Mouse (Mus musculus): ENCODE measurements at regions not wholly inside any gene's neighbourhood (a gene's known extent, or its start where the extent isn't known, plus 50 kb on each side); places are given as distances from the start of the nearest gene placed in this dataset.
A peak's percentile ranks its signal among the peaks of the same experiment; 100 is the strongest.

- no peak overlapping the region for H3K27ac ChIP-seq (ENCODE audit: low read depth)
- H3K4me2 ChIP-seq (ENCODE audit: low read depth, low read length) = no peak overlapping the region
- no peaks in the 10 kb centered on the region for H3K27me3 ChIP-seq (ENCODE audit: control insufficient read depth, insufficient read depth, low read length)
- H3K4me1 ChIP-seq (ENCODE audit: control insufficient read depth, insufficient read depth) = peaks cover 7% of the 10 kb centered on the region; the same call in 1 of the 2 replicates
- WGBS = 77% methylated on average over 9 of the region's 9 CpGs
- no peak overlapping the region for H3K4me3 ChIP-seq (ENCODE audit: low read depth, low read length)
- no peak overlapping the region for H3K9ac ChIP-seq (replicated peaks; ENCODE audit: low read depth, low read length)
- ATAC-seq (ENCODE audit: insufficient read depth, low read depth) (no peak), DNase-seq (ENCODE audit: low spot score) (no peak)
- H3K36me3 ChIP-seq (replicated peaks; ENCODE audit: control insufficient read depth, insufficient read depth, low read length) = no peaks in the 10 kb centered on the region
- no peak for TF ChIP-seq EP300 (IDR thresholded peaks at IDR 0.05; ENCODE audit: low read depth)
- TF ChIP-seq CTCF (IDR thresholded peaks at IDR 0.05; ENCODE audit: low read depth) = no peak
- H3K9me3 ChIP-seq (replicated peaks; ENCODE audit: control insufficient read depth, low read length) = no peaks in the 10 kb centered on the region
These were observed 321.5 kb upstream of the Zeb2 start for GRCm38 (mm10) chr2:45438739-45439138.

GRCm38 (mm10) chr2:45435261-45435980 is 318.2 kb upstream of the Zeb2 start:
- H3K9me3 ChIP-seq (replicated peaks; ENCODE audit: control insufficient read depth, low read length) = no peaks in the 10 kb centered on the region
- 66% methylated on average over 6 of the region's 6 CpGs for WGBS
- TF ChIP-seq CTCF (IDR thresholded peaks at IDR 0.05; ENCODE audit: low read depth) = no peak
- TF ChIP-seq EP300 (IDR thresholded peaks at IDR 0.05; ENCODE audit: low read depth) = no peak
- ATAC-seq (ENCODE audit: insufficient read depth, low read depth) (peak; percentile 67), DNase-seq (ENCODE audit: low spot score) (peak; percentile 18)
- H3K4me3 ChIP-seq (ENCODE audit: low read depth, low read length) = no peak overlapping the region
- H3K4me2 ChIP-seq (ENCODE audit: low read depth, low read length) = no peak overlapping the region
- no peaks in the 10 kb centered on the region for H3K27me3 ChIP-seq (ENCODE audit: control insufficient read depth, insufficient read depth, low read length)
- peaks cover 7% of the 10 kb centered on the region; the same call in 1 of the 2 replicates for H3K4me1 ChIP-seq (ENCODE audit: control insufficient read depth, insufficient read depth)
- H3K36me3 ChIP-seq (replicated peaks; ENCODE audit: control insufficient read depth, insufficient read depth, low read length) = no peaks in the 10 kb centered on the region
- H3K9ac ChIP-seq (replicated peaks; ENCODE audit: low read depth, low read length) = no peak overlapping the region
- H3K27ac ChIP-seq (ENCODE audit: low read depth) = no peak overlapping the region

- Histone ChIP-seq H3K4me1 (ENCODE audit: control insufficient read depth, insufficient read depth) (peaks cover 7% of the 10 kb centered on the region; the same call in 1 of the 2 replicates), H3K4me3 (ENCODE audit: low read depth, low read length) (no peak overlapping the region), H3K27me3 (ENCODE audit: control insufficient read depth, insufficient read depth, low read length) (no peaks in the 10 kb centered on the region), H3K27ac (ENCODE audit: low read depth) (no peak overlapping the region), H3K4me2 (ENCODE audit: low read depth, low read length) (no peak overlapping the region), H3K9me3 (replicated peaks; ENCODE audit: control insufficient read depth, low read length) (no peaks in the 10 kb centered on the region), H3K36me3 (replicated peaks; ENCODE audit: control insufficient read depth, insufficient read depth, low read length) (no peaks in the 10 kb centered on the region), H3K9ac (replicated peaks; ENCODE audit: low read depth, low read length) (no peak overlapping the region)
- DNase-seq (ENCODE audit: low spot score) (no peak), ATAC-seq (ENCODE audit: insufficient read depth, low read depth) (no peak)
- 88% methylated on average over 5 of the region's 5 CpGs for WGBS
- no peak for TF ChIP-seq EP300 (IDR thresholded peaks at IDR 0.05; ENCODE audit: low read depth)
- TF ChIP-seq CTCF (IDR thresholded peaks at IDR 0.05; ENCODE audit: low read depth) = no peak
These were observed 317.6 kb upstream of the Zeb2 start for GRCm38 (mm10) chr2:45434789-45435188.

- 79% methylated on average over 1 of the region's 1 CpGs for whole genome bisulfite sequencing
- no peaks in the 10 kb centered on the region for H3K27me3 ChIP-seq (ENCODE audit: control insufficient read depth, insufficient read depth, low read length)
- no peak overlapping the region for H3K9ac ChIP-seq (replicated peaks; ENCODE audit: low read depth, low read length)
- H3K9me3 ChIP-seq (replicated peaks; ENCODE audit: control insufficient read depth, low read length) = no peaks in the 10 kb centered on the region
- TF ChIP-seq CTCF (IDR thresholded peaks at IDR 0.05; ENCODE audit: low read depth) (no peak), EP300 (IDR thresholded peaks at IDR 0.05; ENCODE audit: low read depth) (no peak)
- DNase-seq (ENCODE audit: low spot score) (no peak), ATAC-seq (ENCODE audit: insufficient read depth, low read depth) (no peak)
- H3K4me3 ChIP-seq (ENCODE audit: low read depth, low read length) = no peak overlapping the region
- peaks cover 7% of the 10 kb centered on the region; the same call in 1 of the 2 replicates for H3K4me1 ChIP-seq (ENCODE audit: control insufficient read depth, insufficient read depth)
- H3K36me3 ChIP-seq (replicated peaks; ENCODE audit: control insufficient read depth, insufficient read depth, low read length) = no peaks in the 10 kb centered on the region
- H3K4me2 ChIP-seq (ENCODE audit: low read depth, low read length) = no peak overlapping the region
- H3K27ac ChIP-seq (ENCODE audit: low read depth) = no peak overlapping the region
These were observed 317.0 kb upstream of the Zeb2 start for GRCm38 (mm10) chr2:45434169-45434568.

- Histone ChIP-seq H3K9ac (replicated peaks; ENCODE audit: low read depth, low read length) (no peak overlapping the region), H3K27me3 (ENCODE audit: control insufficient read depth, insufficient read depth, low read length) (no peaks in the 10 kb centered on the region), H3K36me3 (replicated peaks; ENCODE audit: control insufficient read depth, insufficient read depth, low read length) (no peaks in the 10 kb centered on the region), H3K4me2 (ENCODE audit: low read depth, low read length) (no peak overlapping the region), H3K27ac (ENCODE audit: low read depth) (no peak overlapping the region), H3K4me3 (ENCODE audit: low read depth, low read length) (no peak overlapping the region), H3K9me3 (replicated peaks; ENCODE audit: control insufficient read depth, low read length) (no peaks in the 10 kb centered on the region), H3K4me1 (ENCODE audit: control insufficient read depth, insufficient read depth) (peaks cover 7% of the 10 kb centered on the region; the same call in 1 of the 2 replicates)
- TF ChIP-seq CTCF (IDR thresholded peaks at IDR 0.05; ENCODE audit: low read depth) (no peak), EP300 (IDR thresholded peaks at IDR 0.05; ENCODE audit: low read depth) (no peak)
- DNase-seq (ENCODE audit: low spot score) (no peak), ATAC-seq (ENCODE audit: insufficient read depth, low read depth) (no peak)
- WGBS = 82% methylated on average over 4 of the region's 4 CpGs
These were observed 314.2 kb upstream of the Zeb2 start for GRCm38 (mm10) chr2:45431366-45431765.

DNA sequence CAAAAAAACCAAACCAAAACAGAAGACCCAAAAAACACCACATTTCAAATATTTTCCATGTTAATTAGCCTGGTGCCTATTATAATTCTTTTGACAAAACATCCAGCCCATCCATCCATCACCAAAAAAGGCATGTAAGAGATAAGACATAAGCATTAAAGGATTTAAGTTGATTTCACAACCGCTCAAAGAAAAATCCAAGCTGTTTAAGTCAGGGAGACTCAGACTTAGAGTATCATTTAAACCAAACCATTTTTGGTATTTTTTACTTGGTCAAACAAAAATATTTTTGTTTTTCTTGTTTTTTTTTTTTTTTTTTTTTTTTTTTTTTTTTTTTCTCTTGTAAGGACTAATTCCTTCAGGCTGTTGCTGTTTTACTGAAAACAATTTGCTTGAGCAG is 304.6 kb upstream of the Zeb2 start:
- Histone ChIP-seq H3K27me3 (ENCODE audit: control insufficient read depth, insufficient read depth, low read length) (no peaks in the 10 kb centered on the region), H3K27ac (ENCODE audit: low read depth) (no peak overlapping the region), H3K4me1 (ENCODE audit: control insufficient read depth, insufficient read depth) (no peaks in the 10 kb centered on the region), H3K4me2 (ENCODE audit: low read depth, low read length) (no peak overlapping the region), H3K9ac (replicated peaks; ENCODE audit: low read depth, low read length) (no peak overlapping the region), H3K9me3 (replicated peaks; ENCODE audit: control insufficient read depth, low read length) (no peaks in the 10 kb centered on the region), H3K4me3 (ENCODE audit: low read depth, low read length) (no peak overlapping the region), H3K36me3 (replicated peaks; ENCODE audit: control insufficient read depth, insufficient read depth, low read length) (no peaks in the 10 kb centered on the region)
- DNase-seq (ENCODE audit: low spot score) (no peak), ATAC-seq (ENCODE audit: insufficient read depth, low read depth) (no peak)
- TF ChIP-seq CTCF (IDR thresholded peaks at IDR 0.05; ENCODE audit: low read depth) (no peak), EP300 (IDR thresholded peaks at IDR 0.05; ENCODE audit: low read depth) (no peak)
- WGBS = 89% methylated on average over 1 of the region's 1 CpGs
